Mouse (Mus musculus) liver, postnatal 0 days (tissue): ENCODE data around the gene Mum1. TPM values are rescaled to one million over a fixed set of nuclear protein-coding genes. Genes with fewer than 3 reads are reported as not detected.
A peak's percentile ranks its signal among the peaks of the same experiment; 100 is the strongest.

Experiments
- ATAC-seq: fragments of 200-750 bp; cut with Nextera tagmentation; 2 replicates; pipeline ENCODE4 v1.8.0; 2017; ENCODE audit warnings: mild to moderate bottlenecking, moderate library complexity
- DNase-seq: peaks from one replicate; pipeline ENCODE4 v3.0.0-alpha.2; 2016
- H3K27ac ChIP-seq: fragments of 300-500 bp; sonication (generic); 2 replicates; pipeline ENCODE4 v1.5.1; 2014; ENCODE audit warnings: antibody characterized with exemption, moderate library complexity, mild to moderate bottlenecking, low read depth
- H3K27me3 ChIP-seq: fragments of 300-500 bp; sonication (generic); 2 replicates; pipeline ENCODE4 v1.6.1; 2014; ENCODE audit warnings: low read length, control low read depth, mixed read lengths; ENCODE audit not compliant: insufficient read depth
- H3K36me3 ChIP-seq: fragments of 300-500 bp; sonication (generic); replicated peaks from 2 replicates; pipeline ENCODE4 v1.6.1; 2014; ENCODE audit warnings: mild to moderate bottlenecking, control low read depth, low read length, moderate library complexity, mixed read lengths; ENCODE audit not compliant: insufficient read depth
- H3K4me1 ChIP-seq: fragments of 300-500 bp; sonication (generic); 2 replicates; pipeline ENCODE4 v1.6.1; 2014; ENCODE audit warnings: antibody characterized with exemption, mild to moderate bottlenecking, control low read depth; ENCODE audit not compliant: insufficient read depth
- H3K4me2 ChIP-seq: fragments of 300-500 bp; sonication (generic); 2 replicates; pipeline ENCODE4 v1.6.1; 2014; ENCODE audit warnings: low read depth, mild to moderate bottlenecking, low read length, moderate library complexity, mixed read lengths
- H3K4me3 ChIP-seq: fragments of 300-500 bp; sonication (generic); 2 replicates; pipeline ENCODE4 v1.5.1; 2014; ENCODE audit warnings: low read depth, low read length
- H3K9ac ChIP-seq: fragments of 300-500 bp; sonication (generic); replicated peaks from 2 replicates; pipeline ENCODE4 v1.6.1; 2014; ENCODE audit warnings: mild to moderate bottlenecking, moderate library complexity
- H3K9me3 ChIP-seq: fragments of 300-500 bp; sonication (generic); 2 replicates; pipeline ENCODE4 v1.6.1; 2016; ENCODE audit warnings: mild to moderate bottlenecking, control low read depth, low read length, mixed read lengths
- CTCF ChIP-seq: sonication (generic); IDR thresholded peaks from 2 replicates; pipeline ENCODE4 v1.5.1; 2016; ENCODE audit warnings: antibody characterized with exemption, low read depth
- EP300 ChIP-seq: IDR thresholded peaks from 2 replicates; pipeline ENCODE4 v1.6.1; 2016; ENCODE audit warnings: antibody characterized with exemption, low read depth, mild to moderate bottlenecking
- WGBS: fragments of 180-500 bp; shearing (Covaris S2); extraction: QIAGEN DNeasy Blood & Tissue Kit; methylation state at CpG from one replicate; pipeline ENCODE4 v1.1.7; 2014; ENCODE audit not compliant: insufficient replicate concordance; 5-methylcytosine and 5-hydroxymethylcytosine counted together
- polyA plus RNA-seq: library from polyadenylated mRNA; unstranded; fragments of >200 nt; fragmentation: Nextera tagmentation; extraction: Ambion mirVana; gene quantifications from 2 replicates; pipeline ENCODE4 v1.2.1, GENCODE M21; 2015

The Mum1 gene
- polyA plus RNA-seq, 1 experiment from 2014 or later, result 13.3 TPM

DNA sequence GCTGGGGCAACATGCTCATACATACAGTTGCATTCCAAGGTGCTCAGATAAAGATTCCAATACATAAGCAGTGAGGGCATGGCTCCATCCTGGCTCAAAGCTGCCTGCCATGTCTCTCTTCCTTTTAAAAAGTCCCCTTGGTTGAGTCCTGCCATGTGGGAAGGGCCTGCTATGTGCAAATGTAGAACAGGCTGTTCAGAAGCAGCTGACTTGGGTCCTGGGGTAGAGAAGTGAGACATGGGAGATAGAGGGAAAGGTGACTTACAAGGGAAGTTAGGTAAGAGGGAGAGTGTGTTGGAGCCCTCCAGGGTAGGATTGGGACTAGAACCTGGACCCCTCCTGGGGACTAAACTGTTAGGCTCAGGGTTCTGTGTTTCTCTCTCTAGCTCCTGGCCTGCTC is 25.8 kb downstream of the Mum1 start:
- H3K4me1 ChIP-seq, result peaks cover 12% of the 10 kb centered on the region
- no peak overlapping the region for H3K4me3 ChIP-seq
- ATAC-seq (no peak), DNase-seq (no peak)
- no peaks in the 10 kb centered on the region for H3K9me3 ChIP-seq
- no peak overlapping the region for H3K4me2 ChIP-seq
- no peak for TF ChIP-seq EP300
- no peak for TF ChIP-seq CTCF
- H3K9ac ChIP-seq, result no peak overlapping the region
- H3K27me3 ChIP-seq, result no peaks in the 10 kb centered on the region
- H3K36me3 ChIP-seq, result peaks cover 33% of the 10 kb centered on the region
- H3K27ac ChIP-seq, result no peak overlapping the region

DNA sequence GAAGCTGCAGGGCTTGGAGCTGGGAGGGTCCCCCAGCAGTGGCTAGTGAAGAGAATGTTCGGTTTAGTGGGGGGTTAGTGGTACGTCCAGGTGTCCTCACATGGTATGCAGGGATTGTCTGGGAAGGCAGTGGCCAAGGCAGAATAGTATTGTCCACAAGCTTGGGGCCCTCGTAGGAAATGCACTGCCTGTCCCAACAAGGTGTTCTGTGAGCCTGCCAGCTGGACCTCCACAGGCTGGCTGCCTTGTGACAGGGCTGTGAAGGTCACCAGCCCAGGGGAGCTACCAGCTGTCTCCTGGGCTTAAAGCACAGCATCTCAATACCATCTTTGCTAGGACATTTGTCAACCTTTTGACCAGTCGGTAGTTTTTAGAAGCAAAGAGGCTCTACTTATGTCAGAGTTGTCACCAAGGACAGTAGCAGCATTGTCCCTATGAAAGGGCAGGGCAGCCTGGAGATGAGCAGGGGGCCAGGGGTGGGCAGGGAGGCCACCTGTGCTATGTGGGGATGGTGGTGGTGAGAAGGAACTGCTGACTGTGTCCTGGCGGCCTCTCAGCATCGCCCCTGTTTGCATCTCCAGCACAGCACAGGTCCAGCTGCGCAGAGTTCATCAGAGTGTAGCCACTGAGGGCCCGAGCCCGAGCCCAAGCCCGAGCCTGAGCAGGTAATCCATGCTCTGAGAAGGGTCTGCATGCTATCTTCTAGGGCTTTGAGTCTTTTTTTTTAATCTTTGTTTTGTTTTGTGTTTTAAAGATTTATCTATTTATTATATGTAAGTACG is 26.4 kb downstream of the Mum1 start:
- Histone ChIP-seq H3K4me2 (no peak overlapping the region), H3K9me3 (no peaks in the 10 kb centered on the region), H3K27ac (no peak overlapping the region), H3K9ac (no peak overlapping the region), H3K27me3 (no peaks in the 10 kb centered on the region), H3K36me3 (peaks cover 34% of the 10 kb centered on the region), H3K4me1 (peaks cover 12% of the 10 kb centered on the region), H3K4me3 (no peak overlapping the region)
- WGBS, result 85% methylated on average over 11 of the region's 11 CpGs
- no peak for ATAC-seq
- no peak for TF ChIP-seq EP300
- no peak for TF ChIP-seq CTCF
- DNase-seq, result no peak

DNA sequence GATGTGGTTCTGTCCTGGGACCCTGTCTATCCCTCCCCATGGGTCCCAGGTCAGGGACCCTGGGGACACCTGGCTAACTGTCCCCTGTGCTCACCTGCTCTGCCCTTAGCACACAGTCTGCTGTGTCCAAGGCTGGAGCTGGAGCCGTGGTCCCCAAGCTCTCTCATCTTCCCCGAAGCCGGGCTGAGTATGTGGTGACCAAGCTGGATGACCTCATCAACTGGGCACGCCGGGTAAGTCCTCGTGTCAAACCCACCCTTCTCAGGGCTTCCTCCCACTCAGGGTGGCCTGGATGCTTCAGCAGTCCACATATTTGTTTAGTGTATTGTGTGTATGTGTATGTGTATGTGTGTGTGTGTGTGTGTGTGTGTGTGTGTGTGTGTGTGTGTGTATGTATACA is 27.3 kb downstream of the Mum1 start:
- no peak overlapping the region for H3K4me2 ChIP-seq
- DNase-seq (no peak), ATAC-seq (no peak)
- H3K27ac ChIP-seq, result no peak overlapping the region
- WGBS, result 88% methylated on average over 6 of the region's 6 CpGs
- H3K27me3 ChIP-seq, result no peaks in the 10 kb centered on the region
- H3K4me1 ChIP-seq, result peaks cover 13% of the 10 kb centered on the region
- peaks cover 43% of the 10 kb centered on the region for H3K36me3 ChIP-seq
- H3K9me3 ChIP-seq, result no peaks in the 10 kb centered on the region
- H3K4me3 ChIP-seq, result no peak overlapping the region
- no peak overlapping the region for H3K9ac ChIP-seq
- TF ChIP-seq EP300 (no peak), CTCF (no peak)

DNA sequence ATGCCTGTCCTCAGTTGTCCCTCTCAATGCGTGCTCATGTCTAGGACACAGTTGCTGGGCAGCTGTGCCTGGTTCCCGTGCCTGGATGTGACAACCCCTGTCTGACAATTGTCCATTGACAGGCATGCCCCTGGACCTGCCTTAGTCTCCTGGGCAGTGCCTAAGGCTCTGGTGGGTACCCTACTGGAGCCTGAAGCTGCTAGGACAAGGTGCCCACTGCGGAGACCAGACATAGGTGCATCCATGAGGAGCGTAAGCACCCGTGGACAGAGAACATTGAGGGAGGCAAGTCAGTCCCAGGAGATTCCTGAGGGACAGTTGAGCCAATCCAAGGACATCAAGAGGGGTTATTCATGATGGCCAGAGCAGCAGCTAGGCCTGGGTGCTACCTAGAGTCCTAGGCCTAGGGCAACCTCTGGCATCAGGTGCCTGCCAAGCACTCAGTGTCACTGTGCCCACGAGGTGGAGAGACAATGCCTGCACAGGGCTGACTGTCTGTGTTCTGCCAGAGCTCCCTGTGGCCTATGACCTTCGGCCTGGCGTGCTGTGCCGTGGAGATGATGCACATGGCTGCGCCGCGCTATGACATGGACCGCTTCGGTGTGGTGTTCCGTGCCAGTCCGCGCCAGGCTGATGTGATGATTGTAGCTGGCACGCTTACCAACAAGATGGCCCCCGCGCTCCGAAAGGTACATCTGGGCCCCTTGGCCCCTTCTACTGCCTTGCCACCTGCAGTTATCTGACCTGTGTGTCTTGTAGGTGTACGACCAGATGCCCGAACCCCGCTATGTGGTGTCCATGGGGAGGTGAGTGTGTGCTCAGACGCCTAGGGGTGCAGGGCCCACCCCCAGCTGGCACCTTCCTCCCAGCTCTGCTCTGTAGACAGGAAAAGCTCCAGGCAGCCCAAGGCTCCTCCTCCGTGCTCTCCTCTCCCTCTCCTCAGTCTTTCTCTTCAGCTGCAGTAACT is 28.4 kb downstream of the Mum1 start:
- no peak for TF ChIP-seq CTCF
- TF ChIP-seq EP300, result no peak
- Histone ChIP-seq H3K9ac (no peak overlapping the region), H3K9me3 (no peaks in the 10 kb centered on the region), H3K27ac (no peak overlapping the region), H3K36me3 (peaks cover 46% of the 10 kb centered on the region), H3K4me1 (peaks cover 17% of the 10 kb centered on the region), H3K4me2 (no peak overlapping the region), H3K4me3 (no peak overlapping the region), H3K27me3 (no peaks in the 10 kb centered on the region)
- ATAC-seq (no peak), DNase-seq (no peak)
- WGBS, result 88% methylated on average over 26 of the region's 26 CpGs

DNA sequence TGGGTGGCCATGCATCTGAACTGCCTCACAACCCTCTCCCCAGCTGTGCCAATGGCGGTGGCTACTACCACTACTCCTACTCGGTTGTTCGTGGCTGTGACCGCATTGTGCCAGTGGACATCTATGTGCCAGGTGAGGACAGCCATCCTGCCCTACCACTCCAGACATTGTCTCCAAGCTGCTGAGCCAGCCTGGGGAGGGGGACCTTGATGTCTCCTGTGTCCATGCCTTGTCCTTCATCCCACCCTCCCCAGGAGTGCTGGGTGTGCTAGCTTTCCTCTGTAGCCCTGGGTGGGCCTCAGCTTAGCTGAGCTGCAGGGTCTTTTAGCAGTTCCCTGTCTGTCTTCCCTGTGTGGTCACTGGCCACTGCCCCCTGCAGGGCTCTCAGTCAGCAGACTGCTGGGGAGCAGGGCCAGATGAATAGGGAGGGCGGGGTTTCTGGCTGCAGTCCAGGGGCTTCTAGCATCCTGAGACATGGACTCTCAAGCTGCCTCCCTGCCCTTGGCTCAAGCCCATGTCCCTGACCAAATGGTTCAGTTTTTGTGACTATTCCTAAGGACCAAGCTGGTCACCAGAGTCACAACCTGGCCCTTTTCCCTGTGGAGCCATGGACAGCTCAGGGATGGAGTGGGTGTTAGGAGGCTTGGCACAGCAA is 29.8 kb downstream of the Mum1 start:
- H3K9ac ChIP-seq, result no peak overlapping the region

DNA sequence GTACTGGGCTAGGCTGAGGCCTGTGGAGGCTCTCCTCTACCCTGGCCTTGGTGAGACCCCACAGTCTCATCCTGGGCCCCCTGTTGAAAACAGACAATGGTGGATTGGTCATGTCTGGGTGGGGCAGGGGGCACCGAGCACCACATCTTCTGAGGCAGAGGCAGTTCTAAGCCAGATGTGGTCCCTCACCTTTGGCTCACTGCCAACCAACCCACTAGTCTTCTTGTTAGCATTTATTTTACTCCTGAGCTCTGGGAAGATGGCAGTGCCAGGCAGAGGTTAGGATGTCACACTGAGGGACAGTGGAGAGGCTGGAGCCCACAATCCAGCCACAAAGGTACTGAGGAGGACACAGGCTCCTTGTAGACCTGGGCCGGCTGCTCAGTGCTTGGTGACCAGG is 31.7 kb downstream of the Mum1 start:
- Histone ChIP-seq H3K9ac (no peak overlapping the region), H3K9me3 (no peaks in the 10 kb centered on the region), H3K36me3 (peaks cover 46% of the 10 kb centered on the region), H3K4me1 (peaks cover 30% of the 10 kb centered on the region), H3K4me3 (no peak overlapping the region), H3K27ac (no peak overlapping the region), H3K27me3 (no peaks in the 10 kb centered on the region), H3K4me2 (no peak overlapping the region)
- WGBS, result 75% methylated on average over 2 of the region's 2 CpGs
- ATAC-seq (no peak), DNase-seq (no peak)
- TF ChIP-seq CTCF (no peak), EP300 (no peak)

More for the DNA sequence above, 29.8 kb downstream of the Mum1 start:
- ATAC-seq (no peak), DNase-seq (no peak)
- no peak overlapping the region for H3K27ac ChIP-seq
- H3K27me3 ChIP-seq, result no peaks in the 10 kb centered on the region
- no peak for TF ChIP-seq EP300
- 0 out of 2 replicates have a peak, but pooled peaks have one; percentile 17 for TF ChIP-seq CTCF
- H3K4me2 ChIP-seq, result no peak overlapping the region
- WGBS, result 85% methylated on average over 5 of the region's 5 CpGs
- peaks cover 46% of the 10 kb centered on the region for H3K36me3 ChIP-seq
- no peaks in the 10 kb centered on the region for H3K9me3 ChIP-seq
- no peak overlapping the region for H3K4me3 ChIP-seq
- H3K4me1 ChIP-seq, result peaks cover 16% of the 10 kb centered on the region
